Mouse (Mus musculus) heart, adult 9 months (tissue): ENCODE data around the gene Dhx58.

Experiments used
- DNase-seq, 2 experiments: peaks; one replicate each; pipeline ENCODE4 v3.0.0; 2022; ENCODE audit warnings: low spot score in 2 of 2

Dhx58 gene

DNA sequence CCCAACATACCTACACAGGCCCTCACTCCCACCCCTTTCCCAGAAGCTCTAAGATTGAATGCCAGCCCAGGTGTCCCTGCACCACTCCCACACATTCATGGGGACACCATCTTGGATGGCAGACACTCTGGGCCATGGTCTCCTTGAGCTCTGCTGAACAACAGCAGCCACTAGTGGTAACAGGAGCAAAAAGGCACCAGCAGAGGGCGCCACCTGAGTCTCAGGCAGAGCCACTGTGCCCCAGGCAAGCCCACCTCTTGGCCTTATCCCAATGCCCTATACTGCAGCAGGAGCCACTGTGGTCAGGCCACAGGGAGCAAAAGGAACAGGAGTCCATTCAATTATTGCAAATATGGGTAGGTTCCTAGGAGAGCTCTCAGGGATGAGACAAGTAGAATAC, 57.8 kb downstream of the Dhx58 start:
- DNase-seq, result no peak
